Mouse (Mus musculus) heart, postnatal 36 days (tissue): ENCODE data around the gene Rpusd4. TPM values are rescaled to one million over a fixed set of nuclear protein-coding genes. Genes with fewer than 3 reads are reported as not detected.

Experiments used
- DNase-seq, 2 experiments: peaks; one replicate each; pipeline ENCODE4 v3.0.0; 2021 to 2022
- intact Hi-C: fragments of 180-260 bp; cut with DNase I; formaldehyde crosslinking; loops from one replicate; pipeline ENCODE4 v1.15.1; 2025
- total RNA-seq, 2 experiments: library from RNA; stranded (reverse); gene quantifications; 2 replicates each; pipeline ENCODE4 v1.2.3; 2021

Rpusd4 gene
- total RNA-seq, 2 experiments from 2014 or later: 12.6 to 15.3 TPM

DNA sequence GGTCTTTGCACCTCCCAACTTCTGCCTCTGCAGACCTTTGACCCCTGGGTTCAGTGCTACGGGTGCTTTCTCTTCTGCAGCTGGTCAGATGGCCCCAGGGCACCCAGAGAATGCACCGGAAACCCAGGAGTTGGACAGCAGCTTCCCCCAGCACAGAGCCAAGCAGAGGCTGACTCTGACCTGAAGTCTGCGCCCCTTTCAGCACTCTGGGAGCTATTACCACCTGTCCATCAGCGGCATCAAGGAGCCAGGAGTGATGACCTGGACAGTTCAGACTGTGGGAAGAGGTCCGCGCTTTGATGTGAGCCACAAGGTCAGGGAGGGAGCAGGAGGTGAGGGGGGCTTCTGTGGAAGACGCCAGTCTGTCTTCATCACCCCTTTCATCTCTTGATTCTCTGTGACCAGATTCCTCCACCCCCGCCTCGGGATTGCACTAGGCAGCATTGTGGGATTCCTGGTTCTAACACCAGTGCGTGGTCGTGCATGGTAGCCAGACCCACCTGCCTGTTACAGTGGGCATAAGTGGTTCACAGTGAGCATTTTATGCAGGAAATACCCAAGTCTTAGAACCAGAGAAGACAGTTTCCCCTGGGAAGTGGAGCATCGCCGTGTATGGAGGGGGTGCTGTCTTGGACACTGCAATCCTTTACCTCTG, 15.9 kb downstream of the Rpusd4 start:
- intact Hi-C loops: loop anchor here (5.0 kb wide), 1 partner anchor 139 kb away; the partner anchor contains the start of gene Cdon
- no peak for DNase-seq

GRCm38 (mm10) chr9:35284351-35284750, 16.7 kb downstream of the Rpusd4 start:
- intact Hi-C loops: loop anchor here (5.0 kb wide), 1 partner anchor 138 kb away; the partner anchor contains the start of gene Cdon
- no peak for DNase-seq

- intact Hi-C loops: no loop called here
- no peak for DNase-seq
Measured at GRCm38 (mm10) chr9:35286351-35286750, 18.7 kb downstream of the Rpusd4 start.

GRCm38 (mm10) chr9:35289992-35290391, 22.3 kb downstream of the Rpusd4 start:
- intact Hi-C loops: loop anchor here (5.0 kb wide), 1 partner anchor 72 kb away; no protein-coding TSS in a partner anchor
- DNase-seq: no peak

DNA sequence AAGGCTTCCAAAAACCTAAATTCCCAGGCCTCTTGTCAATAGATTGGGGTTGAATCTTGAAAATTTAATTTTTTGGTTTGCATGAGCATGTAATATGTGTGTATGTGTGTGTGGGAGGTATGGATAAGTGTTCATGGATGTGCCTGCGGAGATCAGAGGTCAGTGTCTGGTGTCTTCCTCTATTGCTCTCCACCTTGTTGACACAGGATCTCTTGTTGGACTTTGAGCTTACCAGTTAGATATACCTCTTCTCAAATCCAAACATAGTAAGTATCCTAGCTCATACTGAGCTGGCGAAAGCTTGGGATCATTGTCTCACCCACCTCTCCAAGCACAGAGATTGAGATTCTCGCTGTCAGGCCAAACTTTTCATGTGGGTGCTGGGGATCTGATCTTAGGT, 22.8 kb downstream of the Rpusd4 start:
- intact Hi-C loops: loop anchor here (5.0 kb wide), 1 partner anchor 72 kb away; no protein-coding TSS in a partner anchor
- DNase-seq: no peak

GRCm38 (mm10) chr9:35290916-35291315, 23.3 kb downstream of the Rpusd4 start:
- peak in 1 of 2 experiments; percentile 19 for DNase-seq
- intact Hi-C loops: loop anchor here (5.0 kb wide), 1 partner anchor 71 kb away; no protein-coding TSS in a partner anchor

GRCm38 (mm10) chr9:35293465-35293864, 25.8 kb downstream of the Rpusd4 start:
- peak; percentile 29 to 38 for DNase-seq
- intact Hi-C loops: loop anchor here (5.0 kb wide), 1 partner anchor 69 kb away; no protein-coding TSS in a partner anchor

GRCm38 (mm10) chr9:35297791-35298190, 30.1 kb downstream of the Rpusd4 start:
- intact Hi-C loops: no loop called here
- DNase-seq: no peak

GRCm38 (mm10) chr9:35302172-35302571, 34.5 kb downstream of the Rpusd4 start:
- DNase-seq: no peak
- intact Hi-C loops: no loop called here

DNA sequence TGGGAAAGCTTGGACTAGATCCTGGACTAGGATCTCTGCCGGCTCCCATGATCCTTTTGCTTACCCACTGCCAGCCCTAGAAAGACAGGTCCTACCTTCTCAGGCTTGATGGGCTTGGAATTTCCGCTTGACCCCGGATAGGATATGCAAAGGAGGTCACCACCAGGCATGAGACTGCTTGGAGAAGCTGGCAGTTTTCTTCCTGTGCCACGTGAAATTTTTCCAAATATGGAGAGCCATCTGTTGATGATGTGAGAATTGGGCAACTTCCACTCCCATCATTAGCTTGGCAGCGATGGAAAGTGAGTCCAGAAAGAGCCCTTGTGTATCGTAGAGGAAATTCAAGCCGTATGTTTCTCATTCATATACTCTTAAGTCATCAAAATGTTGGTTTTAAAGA, 39.8 kb downstream of the Rpusd4 start:
- intact Hi-C loops: no loop called here

DNA sequence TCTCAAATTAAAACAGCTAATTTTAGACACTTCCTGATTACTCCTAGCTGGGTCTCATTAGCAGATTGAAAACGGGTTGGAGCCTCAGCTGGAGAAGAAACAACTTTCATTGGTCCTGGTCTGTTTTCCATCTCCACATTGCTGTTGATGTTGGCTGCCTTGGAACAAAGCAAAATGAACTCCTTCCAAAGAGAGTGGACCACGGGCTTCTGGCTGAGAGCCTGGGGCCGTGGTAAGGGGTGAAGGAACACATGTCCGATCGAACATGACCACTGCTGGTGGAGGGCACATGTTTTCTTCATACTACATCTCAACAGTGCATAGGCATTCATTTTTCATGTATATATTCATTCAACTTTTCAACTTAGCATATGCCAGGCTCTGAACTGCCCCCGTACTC, 42.7 kb downstream of the Rpusd4 start:
- intact Hi-C loops: no loop called here
- no peak for DNase-seq

More for the DNA sequence above, 39.8 kb downstream of the Rpusd4 start:
- no peak for DNase-seq

DNA sequence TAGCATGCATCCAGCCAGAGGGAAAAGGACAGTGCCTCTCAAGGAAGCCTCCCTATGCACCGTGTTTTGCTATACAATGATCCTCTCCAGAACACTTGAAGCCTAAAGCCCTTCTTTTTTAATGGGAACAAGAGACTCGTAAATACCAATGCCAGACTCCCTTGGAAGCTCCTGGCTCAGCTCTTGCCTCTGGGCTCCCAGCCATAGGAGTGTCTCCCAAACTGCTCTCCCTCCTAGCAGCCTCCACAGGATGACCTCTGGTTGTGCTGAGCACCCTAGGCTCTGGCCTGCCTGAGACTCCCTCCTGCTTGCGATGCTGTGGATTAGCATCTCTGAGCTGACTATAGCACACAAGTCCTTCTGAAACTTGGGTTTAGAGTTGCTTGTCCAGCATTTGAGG, 44.9 kb downstream of the Rpusd4 start:
- DNase-seq: peak; percentile 63 to 73
- intact Hi-C loops: no loop called here

DNA sequence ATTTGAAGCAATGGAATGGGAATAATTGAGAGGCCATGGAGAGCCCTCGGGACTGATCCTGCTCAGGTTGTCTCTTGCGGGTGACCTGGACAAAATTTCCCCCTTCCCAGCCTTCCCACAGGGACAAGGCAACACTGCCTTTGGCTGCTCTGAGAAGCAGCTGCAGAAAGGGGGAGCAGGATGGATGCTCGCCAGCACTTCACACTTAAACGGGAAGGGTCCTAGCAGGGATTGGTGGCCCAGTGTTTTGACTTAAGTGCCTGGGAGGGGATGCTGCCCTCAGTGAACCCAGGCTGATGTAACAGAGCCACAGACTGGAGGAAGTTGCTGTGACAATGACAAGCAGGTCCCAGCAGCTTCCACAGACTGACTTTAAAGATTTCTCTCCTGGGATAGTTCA, 45.9 kb downstream of the Rpusd4 start:
- no peak for DNase-seq
- intact Hi-C loops: no loop called here

DNA sequence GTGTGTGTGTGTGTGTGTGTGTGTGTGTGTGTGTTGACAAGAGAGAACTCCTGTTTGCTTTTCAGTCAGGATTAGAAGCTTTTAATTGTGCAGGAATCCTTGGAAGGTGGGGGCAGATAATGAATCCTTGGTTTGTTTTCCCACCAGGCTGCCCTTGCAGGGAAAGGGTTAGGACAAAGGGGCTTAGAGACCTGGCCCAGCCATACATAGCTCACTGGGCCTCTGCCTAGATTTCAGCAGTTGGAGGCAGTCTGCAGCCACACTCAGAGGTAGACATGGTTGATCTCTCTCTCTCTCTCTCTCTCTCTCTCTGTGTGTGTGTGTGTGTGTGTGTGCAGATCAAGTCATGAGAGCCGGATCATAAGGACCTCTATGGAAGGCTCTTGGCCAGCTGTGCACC, 46.6 kb downstream of the Rpusd4 start:
- DNase-seq: no peak
- intact Hi-C loops: no loop called here

DNA sequence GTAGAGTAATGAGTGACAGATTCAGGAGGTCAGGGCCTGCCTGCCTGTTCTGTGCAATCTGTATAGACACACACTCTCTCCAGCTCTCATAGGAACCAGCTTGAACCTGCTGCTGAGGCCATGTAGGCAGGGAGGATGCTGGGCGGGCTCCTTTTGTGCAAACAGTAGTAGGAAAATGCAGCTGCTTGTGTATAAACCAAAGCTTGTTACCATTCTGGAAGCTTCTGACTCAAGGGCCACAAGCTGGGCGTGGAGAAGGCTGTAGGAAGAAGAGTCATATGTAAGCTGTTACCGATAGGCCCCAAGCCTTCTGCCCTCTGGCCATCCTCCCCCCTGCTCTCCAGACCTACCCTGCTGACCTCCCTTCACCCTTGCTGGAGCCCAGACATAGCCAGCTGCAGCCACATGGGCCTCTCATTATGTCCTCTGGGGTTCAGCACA, 49.1 kb downstream of the Rpusd4 start:
- intact Hi-C loops: no loop called here
- DNase-seq: no peak

DNA sequence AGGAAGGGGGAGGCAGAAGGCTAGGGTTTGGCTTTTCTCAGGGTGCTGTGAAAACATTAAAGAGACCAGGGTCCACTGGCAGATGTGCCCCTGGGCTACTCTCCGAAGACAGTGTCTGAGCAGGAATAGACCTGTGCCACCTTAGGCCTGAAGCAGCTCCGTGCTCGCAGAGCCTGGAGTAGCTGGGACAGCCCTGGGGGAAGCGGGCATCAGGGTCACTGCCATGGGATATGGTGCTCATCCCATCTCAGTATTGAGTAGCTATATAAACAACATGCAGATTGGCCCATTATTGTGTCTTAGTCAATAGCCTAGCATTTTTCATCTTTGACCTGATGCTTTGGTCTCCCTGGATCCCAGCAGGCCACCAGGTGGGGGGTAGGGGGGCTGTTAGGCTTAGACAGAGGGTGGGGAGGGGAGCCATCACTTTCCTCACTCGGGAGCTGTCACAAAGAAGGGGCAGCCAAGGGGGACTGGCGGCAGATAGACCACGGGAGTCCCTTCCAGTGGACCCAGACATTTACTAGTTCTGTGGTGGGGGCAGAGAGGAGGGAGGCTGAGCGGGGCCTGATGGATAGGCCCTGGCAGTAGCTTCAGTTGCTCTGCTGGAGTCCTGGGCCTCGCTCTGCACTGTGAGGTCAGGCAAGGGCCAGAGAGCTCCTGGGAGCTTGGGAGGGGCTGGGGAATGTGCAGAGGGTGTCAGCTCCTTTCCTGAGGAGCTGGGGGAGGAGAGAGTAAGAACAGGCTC, 49.7 kb downstream of the Rpusd4 start:
- no peak for DNase-seq
- intact Hi-C loops: no loop called here

- no peak for DNase-seq
- intact Hi-C loops: no loop called here
Measured at GRCm38 (mm10) chr9:35318537-35319172, 51.0 kb downstream of the Rpusd4 start.

DNA sequence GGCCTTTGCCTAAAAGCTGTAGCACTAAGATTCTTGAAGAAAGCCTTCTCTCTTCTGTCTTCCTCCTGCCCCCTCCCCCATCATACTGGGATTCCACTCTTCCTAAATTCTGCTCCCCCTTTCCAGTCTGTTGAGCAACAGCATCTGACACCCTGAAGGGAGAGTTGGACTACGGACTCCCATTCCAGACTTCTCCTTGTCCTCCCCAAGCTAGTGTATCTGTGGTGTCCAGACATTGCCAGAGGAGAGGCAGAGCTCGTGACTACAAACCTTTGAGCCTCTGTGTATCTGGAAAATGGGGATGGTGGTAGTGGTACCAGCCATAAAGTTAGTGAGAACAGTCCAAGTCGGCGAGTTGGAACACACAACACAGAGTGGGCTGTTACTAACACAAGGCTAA, 52.6 kb downstream of the Rpusd4 start:
- DNase-seq: no peak
- intact Hi-C loops: no loop called here

DNA sequence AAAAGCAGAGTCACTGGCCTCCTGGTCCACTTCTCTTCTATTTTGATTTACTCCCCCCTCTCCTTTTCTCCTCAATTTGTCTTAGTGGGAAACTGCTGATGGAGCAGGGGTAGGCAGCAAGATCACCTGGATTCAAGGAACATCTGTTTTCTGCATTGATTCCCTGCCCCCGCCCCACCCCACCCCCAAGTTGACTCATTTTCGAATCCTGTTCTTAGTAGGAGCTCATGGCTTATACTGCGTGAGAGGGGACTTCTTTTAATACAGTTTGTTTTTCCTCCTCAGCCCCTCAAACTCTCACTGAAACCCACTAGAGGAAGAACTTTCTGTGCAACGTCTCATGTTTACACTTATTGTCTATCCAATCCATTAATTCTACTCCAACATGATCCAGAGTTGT, 56.3 kb downstream of the Rpusd4 start:
- intact Hi-C loops: no loop called here
- no peak for DNase-seq

GRCm38 (mm10) chr9:35324571-35324970, 56.9 kb downstream of the Rpusd4 start:
- DNase-seq: no peak
- intact Hi-C loops: no loop called here

- intact Hi-C loops: no loop called here
- DNase-seq: no peak
Measured at GRCm38 (mm10) chr9:35326644-35327263, 59.1 kb downstream of the Rpusd4 start.
